Mouse (Mus musculus) cortical plate, adult 2 months (tissue): ENCODE data around the gene Eif2ak3.

Source experiments
- CTCF ChIP-seq: fragments of 200-500 bp; IDR thresholded peaks from 2 replicates; pipeline ENCODE4 v1.5.1; 2011; ENCODE audit warnings: mild to moderate bottlenecking, control low read depth, low read length; ENCODE audit not compliant: insufficient read depth; ENCODE audit errors: extremely low read depth
- POLR2A ChIP-seq: fragments of 200-500 bp; IDR thresholded peaks from 2 replicates; pipeline ENCODE4 v1.6.1; 2011; ENCODE audit warnings: mild to moderate bottlenecking, low read length, control low read depth; ENCODE audit not compliant: insufficient read depth; ENCODE audit errors: extremely low read depth

GRCm38 (mm10) chr6:70810524-70810923 lies 33.8 kb upstream of the Eif2ak3 start:
- TF ChIP-seq POLR2A = no peak
- TF ChIP-seq CTCF = no peak
